Mouse (Mus musculus) lung, embryonic 16.5 days (tissue): ENCODE measurements around the gene Nodal. TPM values are rescaled to one million over a fixed set of nuclear protein-coding genes. Genes with fewer than 3 reads are reported as not detected.
"Not testable (repeated sequence)": the region's sequence is repeated elsewhere in the genome, so short reads cannot be mapped to it uniquely, and the experiment has no call there.

Experiments used
- ATAC-seq: fragments of 200-750 bp; cut with Nextera tagmentation; 2 replicates; pipeline ENCODE4 v1.8.0; 2017; ENCODE audit warnings: low read depth, mild to moderate bottlenecking, moderate library complexity
- H3K27ac ChIP-seq: fragments of 300-500 bp; sonication (generic); 2 replicates; pipeline ENCODE4 v1.5.1; 2014; ENCODE audit warnings: mild to moderate bottlenecking, control low read depth, low read length
- H3K27me3 ChIP-seq: fragments of 300-500 bp; sonication (generic); 2 replicates; pipeline ENCODE4 v1.6.1; 2014; ENCODE audit warnings: low read depth, low read length, mixed read lengths; ENCODE audit not compliant: control insufficient read depth, insufficient read depth
- H3K36me3 ChIP-seq: fragments of 300-500 bp; sonication (generic); 2 replicates; pipeline ENCODE4 v1.6.1; 2014; ENCODE audit warnings: low read length; ENCODE audit not compliant: control insufficient read depth, insufficient read depth
- H3K4me1 ChIP-seq: fragments of 300-500 bp; sonication (generic); replicated peaks from 2 replicates; pipeline ENCODE4 v1.6.1; 2014; ENCODE audit warnings: low read length, mixed read lengths; ENCODE audit not compliant: control insufficient read depth, insufficient read depth
- H3K4me2 ChIP-seq: fragments of 300-500 bp; sonication (generic); 2 replicates; pipeline ENCODE4 v1.6.1; 2014; ENCODE audit warnings: low read depth, low read length, control low read depth
- H3K4me3 ChIP-seq: fragments of 300-500 bp; sonication (generic); 2 replicates; pipeline ENCODE4 v1.5.1; 2014; ENCODE audit warnings: mild to moderate bottlenecking, low read length, control low read depth
- H3K9ac ChIP-seq: fragments of 300-500 bp; sonication (generic); 2 replicates; pipeline ENCODE4 v1.6.1; 2014; ENCODE audit warnings: low read length, control low read depth
- H3K9me3 ChIP-seq: fragments of 300-500 bp; sonication (generic); 2 replicates; pipeline ENCODE4 v1.6.1; 2016; ENCODE audit warnings: low read length; ENCODE audit not compliant: control insufficient read depth
- WGBS: fragments of 180-500 bp; shearing (Covaris S2); extraction: QIAGEN DNeasy Blood & Tissue Kit; methylation state at CpG from one replicate; pipeline ENCODE4 v1.1.7; 2014; 5-methylcytosine and 5-hydroxymethylcytosine counted together
- polyA plus RNA-seq: library from polyadenylated mRNA; unstranded; fragments of >200 nt; fragmentation: Nextera tagmentation; extraction: Ambion mirVana; gene quantifications from 2 replicates; pipeline ENCODE4 v1.2.1, GENCODE M21; 2015

Nodal gene
- polyA plus RNA-seq, 1 experiment from 2014 or later: 0.20 TPM

DNA sequence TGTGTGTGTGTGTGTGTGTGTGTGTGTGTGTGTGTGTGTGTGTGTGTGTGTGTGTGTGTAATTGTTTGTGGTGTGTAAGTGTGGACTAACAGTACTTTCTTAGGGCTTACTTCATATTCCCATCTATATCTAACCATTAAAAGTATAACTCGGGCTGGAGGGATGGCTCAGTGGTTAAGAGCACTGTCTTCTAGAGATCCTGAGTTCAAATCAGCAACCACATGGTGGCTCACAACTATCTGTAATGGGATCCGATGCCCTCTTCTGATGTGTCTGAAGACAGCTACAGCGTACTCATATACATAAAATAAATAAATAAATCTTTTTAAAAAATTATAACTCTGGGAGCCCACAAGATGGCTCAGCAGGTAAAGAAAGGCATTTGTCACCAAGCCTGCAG is 35.4 kb downstream of the Nodal start:
- H3K4me2 ChIP-seq, H3K27me3 ChIP-seq, H3K9me3 ChIP-seq, H3K4me3 ChIP-seq, H3K9ac ChIP-seq, H3K36me3 ChIP-seq, H3K27ac ChIP-seq, ATAC-seq: not testable (repeated sequence)
- 68% methylated on average over 3 of the region's 3 CpGs for WGBS
- H3K4me1 ChIP-seq: peaks cover 20% of the 10 kb centered on the region

DNA sequence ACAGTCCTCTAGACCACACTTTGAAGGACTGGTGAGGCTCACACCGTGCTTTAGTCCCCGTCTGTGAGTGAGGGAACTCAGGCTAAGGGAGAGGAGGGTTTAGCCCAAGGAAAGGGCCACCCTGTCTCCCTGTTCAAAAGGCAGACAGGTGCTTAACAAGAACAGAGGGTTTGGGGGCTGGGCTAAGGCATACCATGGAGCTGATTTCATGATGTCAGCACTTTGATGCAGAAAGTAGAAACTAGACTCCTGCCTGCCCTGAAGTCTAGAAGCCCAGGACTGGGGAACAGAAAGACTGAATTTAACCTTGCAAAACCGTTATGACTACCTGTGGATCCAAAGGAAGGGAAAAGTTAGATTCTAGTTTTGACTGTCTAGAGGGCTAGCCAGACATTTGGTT is 39.4 kb downstream of the Nodal start:
- H3K36me3 ChIP-seq: no peaks in the 10 kb centered on the region
- no peak overlapping the region for H3K4me2 ChIP-seq
- no peak for ATAC-seq
- 46% methylated on average over 3 of the region's 3 CpGs for WGBS
- no peak overlapping the region for H3K4me3 ChIP-seq
- H3K4me1 ChIP-seq: no peaks in the 10 kb centered on the region
- H3K9ac ChIP-seq: no peak overlapping the region
- H3K27ac ChIP-seq: no peak overlapping the region
- H3K27me3 ChIP-seq: no peaks in the 10 kb centered on the region
- H3K9me3 ChIP-seq: no peaks in the 10 kb centered on the region

DNA sequence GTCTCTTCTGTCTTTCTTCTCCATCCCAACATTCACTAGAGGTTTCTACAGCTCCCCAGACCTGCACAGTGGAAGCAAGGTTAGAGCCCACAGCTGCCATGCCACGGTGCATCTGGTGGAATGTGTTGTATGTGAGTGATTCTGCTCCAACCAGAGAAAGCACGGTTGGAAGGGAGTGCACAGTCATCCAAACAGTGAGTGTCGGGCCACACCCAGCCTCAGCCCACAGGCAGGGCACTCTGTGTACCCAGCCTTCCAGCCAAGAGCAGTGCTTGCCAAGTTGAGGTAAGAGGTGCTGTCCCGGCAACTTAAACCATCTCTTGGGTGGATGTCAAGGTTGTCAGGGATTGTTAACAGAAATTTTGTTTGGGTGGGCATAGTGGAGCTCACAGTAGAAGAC is 47.2 kb downstream of the Nodal start:
- ATAC-seq: no peak
- Histone ChIP-seq H3K4me3 (no peak overlapping the region), H3K9me3 (no peaks in the 10 kb centered on the region), H3K9ac (no peak overlapping the region), H3K27ac (no peak overlapping the region), H3K4me2 (no peak overlapping the region), H3K36me3 (no peaks in the 10 kb centered on the region), H3K4me1 (no peaks in the 10 kb centered on the region), H3K27me3 (no peaks in the 10 kb centered on the region)
- 59% methylated on average over 4 of the region's 4 CpGs for WGBS

DNA sequence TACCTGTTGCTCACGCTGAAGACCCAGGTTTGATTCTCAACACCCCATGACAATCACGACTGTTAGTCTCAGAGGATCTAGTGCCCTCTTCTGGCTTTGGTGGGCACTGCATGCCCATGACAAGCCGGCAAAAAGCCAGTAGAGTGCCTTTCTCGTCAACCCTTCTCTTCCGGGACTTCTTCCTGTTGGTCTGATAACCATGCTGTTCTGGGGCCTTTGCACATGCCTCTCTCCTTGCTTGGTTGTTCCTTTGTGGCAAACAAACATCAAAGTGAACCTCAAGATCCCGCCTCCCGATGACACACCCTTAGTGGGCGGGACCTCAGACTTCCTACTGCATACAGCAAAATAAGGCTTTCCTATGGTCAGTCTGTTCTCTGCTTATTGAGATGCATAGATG is 48.5 kb downstream of the Nodal start:
- Histone ChIP-seq H3K36me3 (no peaks in the 10 kb centered on the region), H3K9me3 (no peaks in the 10 kb centered on the region), H3K4me2 (no peak overlapping the region), H3K27ac (no peak overlapping the region), H3K9ac (no peak overlapping the region), H3K27me3 (no peaks in the 10 kb centered on the region), H3K4me1 (no peaks in the 10 kb centered on the region), H3K4me3 (no peak overlapping the region)
- no peak for ATAC-seq
- 62% methylated on average over 8 of the region's 8 CpGs for WGBS

DNA sequence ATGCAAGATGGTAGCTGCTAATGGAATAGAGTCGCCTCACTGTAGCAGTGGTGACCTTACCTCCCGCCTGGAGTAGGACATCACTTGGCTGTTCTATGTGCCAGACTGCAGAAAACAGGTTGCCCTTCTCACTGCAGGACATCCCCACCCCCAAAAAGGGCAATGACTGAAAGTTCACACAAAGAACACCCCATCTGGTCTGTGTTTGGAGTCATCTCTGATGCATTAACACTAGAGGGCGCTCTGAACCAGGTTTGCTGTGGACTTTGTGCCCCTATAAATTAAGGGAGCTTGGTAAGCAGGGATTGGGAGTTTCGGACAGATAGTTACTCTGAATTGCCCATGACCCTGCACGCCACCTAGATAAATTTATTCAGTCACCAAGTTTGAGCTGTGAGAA is 49.1 kb downstream of the Nodal start:
- Histone ChIP-seq H3K27ac (no peak overlapping the region), H3K4me1 (no peaks in the 10 kb centered on the region), H3K36me3 (no peaks in the 10 kb centered on the region), H3K9me3 (no peaks in the 10 kb centered on the region), H3K4me2 (no peak overlapping the region), H3K4me3 (no peak overlapping the region), H3K27me3 (no peaks in the 10 kb centered on the region), H3K9ac (no peak overlapping the region)
- 29% methylated on average over 5 of the region's 5 CpGs for WGBS
- ATAC-seq: 0 out of 2 replicates have a peak, but pooled peaks have one; percentile 34

DNA sequence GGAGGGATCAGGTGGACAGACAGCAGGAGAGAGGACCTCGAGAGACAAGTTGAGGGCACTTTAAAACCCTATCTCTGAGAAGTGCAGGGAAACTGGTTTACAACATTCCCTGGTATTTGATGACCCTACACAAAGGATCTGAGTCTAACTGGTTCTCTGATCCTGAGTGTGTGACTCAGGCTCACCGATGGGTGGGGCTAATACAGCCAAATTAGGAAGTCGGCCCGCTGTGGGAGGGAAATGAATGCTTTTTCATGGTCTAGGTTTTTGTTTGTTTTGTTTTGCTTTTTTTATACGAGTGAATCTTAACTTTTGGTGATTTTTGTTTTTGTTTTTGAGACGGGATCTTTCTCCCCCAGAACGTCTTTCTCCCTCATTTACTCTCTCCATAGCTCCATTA is 51.1 kb downstream of the Nodal start:
- no peaks in the 10 kb centered on the region for H3K36me3 ChIP-seq
- H3K27ac ChIP-seq: no peak overlapping the region
- no peak overlapping the region for H3K4me2 ChIP-seq
- H3K4me1 ChIP-seq: no peaks in the 10 kb centered on the region
- H3K4me3 ChIP-seq: no peak overlapping the region
- no peak for ATAC-seq
- no peaks in the 10 kb centered on the region for H3K27me3 ChIP-seq
- WGBS: 57% methylated on average over 7 of the region's 7 CpGs
- no peak overlapping the region for H3K9ac ChIP-seq
- no peaks in the 10 kb centered on the region for H3K9me3 ChIP-seq

DNA sequence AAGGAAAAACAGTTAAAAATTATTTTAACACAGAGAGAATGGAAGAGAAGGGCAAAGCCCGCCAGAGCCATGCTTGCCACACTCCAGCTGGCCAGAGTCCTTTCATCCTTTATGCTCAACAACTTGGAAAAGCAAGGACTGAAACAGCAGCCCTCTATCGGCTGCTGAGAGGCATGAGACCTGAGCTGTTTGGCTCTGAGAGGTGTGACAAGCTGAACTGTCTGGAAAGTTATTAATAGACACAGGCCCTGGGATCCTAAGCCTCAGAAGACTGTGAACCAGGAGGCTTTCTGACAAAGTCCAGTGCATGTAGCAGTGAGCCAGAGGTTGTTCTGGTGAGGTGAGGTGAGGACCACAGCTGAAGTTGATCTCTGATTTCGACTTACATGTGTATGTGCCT is 55.9 kb downstream of the Nodal start:
- no peak overlapping the region for H3K27ac ChIP-seq
- no peaks in the 10 kb centered on the region for H3K27me3 ChIP-seq
- H3K4me1 ChIP-seq: peaks cover 16% of the 10 kb centered on the region
- H3K9ac ChIP-seq: no peak overlapping the region
- 58% methylated on average over 3 of the region's 3 CpGs for WGBS
- no peaks in the 10 kb centered on the region for H3K36me3 ChIP-seq
- H3K4me3 ChIP-seq: no peak overlapping the region
- ATAC-seq: no peak
- no peak overlapping the region for H3K4me2 ChIP-seq
- no peaks in the 10 kb centered on the region for H3K9me3 ChIP-seq

DNA sequence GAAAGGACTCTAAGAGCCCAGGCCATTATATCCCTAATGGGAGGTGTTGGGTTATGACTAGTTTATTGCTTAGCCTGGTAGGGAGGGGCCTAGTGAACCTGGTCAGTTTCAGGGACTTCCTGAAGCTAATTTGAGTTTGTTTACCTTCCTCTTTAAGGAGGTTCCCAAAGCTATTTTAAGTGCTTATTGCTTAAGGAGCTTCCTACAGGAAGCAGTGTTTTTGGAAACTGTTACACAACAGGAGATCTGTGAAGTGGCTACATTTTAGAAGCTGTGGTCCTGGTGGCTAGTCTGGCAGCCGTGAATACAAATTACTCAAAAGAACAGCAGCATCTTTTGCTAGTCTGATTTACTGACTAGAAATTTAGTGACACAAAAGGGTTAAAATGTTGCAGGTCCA is 56.6 kb downstream of the Nodal start:
- 64% methylated on average over 1 of the region's 1 CpGs for WGBS
- ATAC-seq: no peak
- H3K9me3 ChIP-seq: no peaks in the 10 kb centered on the region
- H3K9ac ChIP-seq: no peak overlapping the region
- no peak overlapping the region for H3K4me2 ChIP-seq
- peaks cover 16% of the 10 kb centered on the region for H3K4me1 ChIP-seq
- no peaks in the 10 kb centered on the region for H3K36me3 ChIP-seq
- H3K4me3 ChIP-seq: no peak overlapping the region
- H3K27me3 ChIP-seq: no peaks in the 10 kb centered on the region
- H3K27ac ChIP-seq: no peak overlapping the region
